Mouse (Mus musculus): Measurements from ENCODE around the gene Kansl1l. TPM values are rescaled to one million over a fixed set of nuclear protein-coding genes. Genes with fewer than 3 reads are reported as not detected.
"Not testable (repeated sequence)": the region's sequence is repeated elsewhere in the genome, so short reads cannot be mapped to it uniquely, and the experiment has no call there.

Kansl1l gene
- total RNA-seq, 4 experiments from 2014 or later = 14.5 to 21.5 (median 18.3) TPM

- no peak for DNase-seq (ENCODE audit: low spot score in 2 of 2)
Measured at GRCm38 (mm10) chr1:66700149-66700692, 117.1 kb downstream of the Kansl1l start.

- not testable (repeated sequence) for DNase-seq (ENCODE audit: low spot score in 2 of 2)
Measured at GRCm38 (mm10) chr1:66699630-66700029, 117.7 kb downstream of the Kansl1l start.

GRCm38 (mm10) chr1:66695296-66695695 is 122.1 kb downstream of the Kansl1l start:
- DNase-seq (ENCODE audit: low spot score in 2 of 2) = no peak

GRCm38 (mm10) chr1:66694266-66694665 is 123.1 kb downstream of the Kansl1l start:
- DNase-seq (ENCODE audit: low spot score in 2 of 2) = no peak

- DNase-seq (ENCODE audit: low spot score in 2 of 2) = no peak
Measured at GRCm38 (mm10) chr1:66692780-66693392, 124.5 kb downstream of the Kansl1l start.

GRCm38 (mm10) chr1:66692308-66692707 is 125.1 kb downstream of the Kansl1l start:
- no peak for DNase-seq (ENCODE audit: low spot score in 2 of 2)

GRCm38 (mm10) chr1:66691772-66692171 is 125.6 kb downstream of the Kansl1l start:
- no peak for DNase-seq (ENCODE audit: low spot score in 2 of 2)

- no peak for DNase-seq (ENCODE audit: low spot score in 2 of 2)
Measured at GRCm38 (mm10) chr1:66682974-66683373, 134.4 kb downstream of the Kansl1l start.

GRCm38 (mm10) chr1:66678662-66679061 is 138.7 kb downstream of the Kansl1l start:
- DNase-seq (ENCODE audit: low spot score in 2 of 2) = no peak

GRCm38 (mm10) chr1:66677928-66678327 is 139.4 kb downstream of the Kansl1l start:
- no peak for DNase-seq (ENCODE audit: low spot score in 2 of 2)

- no peak for DNase-seq (ENCODE audit: low spot score in 2 of 2)
Measured at GRCm38 (mm10) chr1:66672812-66673211, 144.6 kb downstream of the Kansl1l start.

GRCm38 (mm10) chr1:66671475-66671874 is 145.9 kb downstream of the Kansl1l start:
- DNase-seq (ENCODE audit: low spot score in 2 of 2) = no peak

Other genes with a start within 250 kb of the Kansl1l start
- 10 to 100 TPM; 30.0 to 36.2 (median 34.8) TPM for gene Rpe, start 116.7 kb downstream of the Kansl1l start, total RNA-seq (2022)
- gene Acadl, start 45.7 kb upstream of the Kansl1l start, total RNA-seq (2022) = 10 to 100 TPM; 31.2 to 33.2 (median 32.6) TPM
- 1 to 10 TPM in 3 of 4 experiments, not detected in 1; 1.8 to 8.0 (median 5.0) TPM for gene Myl1, start 127.8 kb upstream of the Kansl1l start, total RNA-seq (2022)
- 100 to 1,000 TPM; 196 to 219 (median 217) TPM for gene Lancl1, start 221.3 kb upstream of the Kansl1l start, total RNA-seq (2022)

All from left cerebral cortex, adult 8-10 months (tissue).